Mouse (Mus musculus): ENCODE data around the gene Med12l. TPM values are rescaled to one million over a fixed set of nuclear protein-coding genes. Genes with fewer than 3 reads are reported as not detected.

Med12l gene
- polyA plus RNA-seq, 1 experiment from 2014 or later = 2.9 TPM

GRCm38 (mm10) chr3:59141507-59142305 lies 136.1 kb downstream of the Med12l start:
- no peak overlapping the region for H3K4me3 ChIP-seq
- ATAC-seq (ENCODE audit: insufficient number of reproducible peaks, insufficient read depth, low FRiP score, low TSS enrichment, low read depth) = no peak
- H3K4me2 ChIP-seq = no peak overlapping the region
- WGBS = 75% methylated on average over 8 of the region's 8 CpGs
- H3K27me3 ChIP-seq = no peaks in the 10 kb centered on the region
- H3K9ac ChIP-seq = no peak overlapping the region
- H3K36me3 ChIP-seq = no peaks in the 10 kb centered on the region
- H3K4me1 ChIP-seq = 0 out of 2 replicates have a peak, but pooled peaks cover 3% of the 10 kb centered on the region
- H3K27ac ChIP-seq = no peak overlapping the region
- H3K9me3 ChIP-seq = no peaks in the 10 kb centered on the region

- no peaks in the 10 kb centered on the region for H3K27me3 ChIP-seq
- 68% methylated on average over 5 of the region's 5 CpGs for WGBS
- H3K4me1 ChIP-seq = 0 out of 2 replicates have a peak, but pooled peaks cover 3% of the 10 kb centered on the region
- H3K36me3 ChIP-seq = no peaks in the 10 kb centered on the region
- H3K4me2 ChIP-seq = no peak overlapping the region
- no peak for ATAC-seq (ENCODE audit: insufficient number of reproducible peaks, insufficient read depth, low FRiP score, low TSS enrichment, low read depth)
- no peak overlapping the region for H3K9ac ChIP-seq
- H3K4me3 ChIP-seq = no peak overlapping the region
- no peaks in the 10 kb centered on the region for H3K9me3 ChIP-seq
- no peak overlapping the region for H3K27ac ChIP-seq
These were observed 139.6 kb downstream of the Med12l start for GRCm38 (mm10) chr3:59145194-59145593.

GRCm38 (mm10) chr3:59149646-59150045 lies 144.0 kb downstream of the Med12l start:
- no peak overlapping the region for H3K4me2 ChIP-seq
- no peaks in the 10 kb centered on the region for H3K4me1 ChIP-seq
- no peak overlapping the region for H3K4me3 ChIP-seq
- H3K9me3 ChIP-seq = no peaks in the 10 kb centered on the region
- no peak overlapping the region for H3K9ac ChIP-seq
- no peak overlapping the region for H3K27ac ChIP-seq
- ATAC-seq (ENCODE audit: insufficient number of reproducible peaks, insufficient read depth, low FRiP score, low TSS enrichment, low read depth) = no peak
- H3K36me3 ChIP-seq = no peaks in the 10 kb centered on the region
- no peaks in the 10 kb centered on the region for H3K27me3 ChIP-seq

GRCm38 (mm10) chr3:59150624-59151023 lies 145.0 kb downstream of the Med12l start:
- Histone ChIP-seq H3K4me2 (no peak overlapping the region), H3K27ac (no peak overlapping the region), H3K9me3 (no peaks in the 10 kb centered on the region), H3K36me3 (no peaks in the 10 kb centered on the region), H3K9ac (no peak overlapping the region), H3K4me1 (no peaks in the 10 kb centered on the region), H3K27me3 (no peaks in the 10 kb centered on the region), H3K4me3 (no peak overlapping the region)
- no peak for ATAC-seq (ENCODE audit: insufficient number of reproducible peaks, insufficient read depth, low FRiP score, low TSS enrichment, low read depth)
- WGBS = 98% methylated on average over 2 of the region's 2 CpGs

GRCm38 (mm10) chr3:59153424-59153823 lies 147.8 kb downstream of the Med12l start, which contains the start of gene P2ry14:
Gene P2ry14 (minus strand): TSS chr3:59153618.
- H3K36me3 ChIP-seq = no peaks in the 10 kb centered on the region
- no peaks in the 10 kb centered on the region for H3K9me3 ChIP-seq
- H3K4me3 ChIP-seq = no peak within 1 kb of the TSS
- H3K27ac ChIP-seq = no peak within 1 kb of the TSS
- H3K27me3 ChIP-seq = no peaks in the 10 kb centered on the region
- no peak within 1 kb of the TSS for H3K4me2 ChIP-seq
- H3K4me1 ChIP-seq = no peaks in the 10 kb centered on the region
- 82% methylated on average over 5 of the region's 5 CpGs for WGBS
- ATAC-seq (ENCODE audit: insufficient number of reproducible peaks, insufficient read depth, low FRiP score, low TSS enrichment, low read depth) = no peak
- no peak within 1 kb of the TSS for H3K9ac ChIP-seq

GRCm38 (mm10) chr3:59154888-59155287 lies 149.3 kb downstream of the Med12l start:
- Histone ChIP-seq H3K27ac (no peak overlapping the region), H3K4me1 (no peaks in the 10 kb centered on the region), H3K4me3 (no peak overlapping the region), H3K36me3 (no peaks in the 10 kb centered on the region), H3K4me2 (no peak overlapping the region), H3K9ac (no peak overlapping the region), H3K27me3 (no peaks in the 10 kb centered on the region), H3K9me3 (no peaks in the 10 kb centered on the region)
- ATAC-seq (ENCODE audit: insufficient number of reproducible peaks, insufficient read depth, low FRiP score, low TSS enrichment, low read depth) = no peak
- WGBS = 45% methylated on average over 2 of the region's 2 CpGs

- Histone ChIP-seq H3K9ac (no peak overlapping the region), H3K36me3 (no peaks in the 10 kb centered on the region), H3K4me2 (no peak overlapping the region), H3K4me1 (no peaks in the 10 kb centered on the region), H3K27ac (no peak overlapping the region), H3K9me3 (no peaks in the 10 kb centered on the region), H3K4me3 (no peak overlapping the region), H3K27me3 (no peaks in the 10 kb centered on the region)
- ATAC-seq (ENCODE audit: insufficient number of reproducible peaks, insufficient read depth, low FRiP score, low TSS enrichment, low read depth) = no peak
- WGBS = 93% methylated on average over 6 of the region's 6 CpGs
These were observed 149.8 kb downstream of the Med12l start for GRCm38 (mm10) chr3:59155404-59155803.

GRCm38 (mm10) chr3:59157048-59157447 lies 151.4 kb downstream of the Med12l start:
- 94% methylated on average over 5 of the region's 5 CpGs for WGBS
- Histone ChIP-seq H3K27me3 (no peaks in the 10 kb centered on the region), H3K9ac (no peak overlapping the region), H3K4me1 (no peaks in the 10 kb centered on the region), H3K27ac (no peak overlapping the region), H3K4me2 (no peak overlapping the region), H3K4me3 (no peak overlapping the region), H3K9me3 (no peaks in the 10 kb centered on the region), H3K36me3 (no peaks in the 10 kb centered on the region)
- no peak for ATAC-seq (ENCODE audit: insufficient number of reproducible peaks, insufficient read depth, low FRiP score, low TSS enrichment, low read depth)

GRCm38 (mm10) chr3:59160465-59160864 lies 154.8 kb downstream of the Med12l start:
- Histone ChIP-seq H3K4me2 (no peak overlapping the region), H3K27ac (no peak overlapping the region), H3K9me3 (no peaks in the 10 kb centered on the region), H3K4me3 (no peak overlapping the region), H3K9ac (no peak overlapping the region), H3K4me1 (no peaks in the 10 kb centered on the region), H3K36me3 (no peaks in the 10 kb centered on the region), H3K27me3 (no peaks in the 10 kb centered on the region)
- ATAC-seq (ENCODE audit: insufficient number of reproducible peaks, insufficient read depth, low FRiP score, low TSS enrichment, low read depth) = no peak
- WGBS = 83% methylated on average over 1 of the region's 1 CpGs

GRCm38 (mm10) chr3:59167417-59168054 lies 161.9 kb downstream of the Med12l start:
- no peak for ATAC-seq (ENCODE audit: insufficient number of reproducible peaks, insufficient read depth, low FRiP score, low TSS enrichment, low read depth)
- Histone ChIP-seq H3K36me3 (no peaks in the 10 kb centered on the region), H3K27ac (no peak overlapping the region), H3K9ac (no peak overlapping the region), H3K4me2 (no peak overlapping the region), H3K27me3 (no peaks in the 10 kb centered on the region), H3K4me3 (no peak overlapping the region), H3K4me1 (peaks cover 8% of the 10 kb centered on the region; the same call in 1 of the 2 replicates), H3K9me3 (no peaks in the 10 kb centered on the region)
- WGBS = 90% methylated on average over 2 of the region's 2 CpGs

GRCm38 (mm10) chr3:59168476-59168875 lies 162.9 kb downstream of the Med12l start:
- peaks cover 8% of the 10 kb centered on the region; the same call in 1 of the 2 replicates for H3K4me1 ChIP-seq
- WGBS = 88% methylated on average over 6 of the region's 6 CpGs
- H3K27ac ChIP-seq = no peak overlapping the region
- ATAC-seq (ENCODE audit: insufficient number of reproducible peaks, insufficient read depth, low FRiP score, low TSS enrichment, low read depth) = no peak
- H3K9me3 ChIP-seq = no peaks in the 10 kb centered on the region
- no peak overlapping the region for H3K9ac ChIP-seq
- no peaks in the 10 kb centered on the region for H3K36me3 ChIP-seq
- no peaks in the 10 kb centered on the region for H3K27me3 ChIP-seq
- H3K4me2 ChIP-seq = no peak overlapping the region
- H3K4me3 ChIP-seq = no peak overlapping the region

- no peak for ATAC-seq (ENCODE audit: insufficient number of reproducible peaks, insufficient read depth, low FRiP score, low TSS enrichment, low read depth)
- Histone ChIP-seq H3K4me3 (no peak overlapping the region), H3K4me2 (no peak overlapping the region), H3K27ac (no peak overlapping the region), H3K36me3 (no peaks in the 10 kb centered on the region), H3K9me3 (no peaks in the 10 kb centered on the region), H3K9ac (no peak overlapping the region), H3K4me1 (peaks cover 8% of the 10 kb centered on the region; the same call in 1 of the 2 replicates), H3K27me3 (no peaks in the 10 kb centered on the region)
- WGBS = 55% methylated on average over 4 of the region's 4 CpGs
These were observed 163.6 kb downstream of the Med12l start for GRCm38 (mm10) chr3:59169215-59169614.

Data from embryonic facial prominence, embryonic 13.5 days (tissue).